Comparison of ENCODE assay signal across 8 mouse cellular contexts in the genomic region with DNA sequence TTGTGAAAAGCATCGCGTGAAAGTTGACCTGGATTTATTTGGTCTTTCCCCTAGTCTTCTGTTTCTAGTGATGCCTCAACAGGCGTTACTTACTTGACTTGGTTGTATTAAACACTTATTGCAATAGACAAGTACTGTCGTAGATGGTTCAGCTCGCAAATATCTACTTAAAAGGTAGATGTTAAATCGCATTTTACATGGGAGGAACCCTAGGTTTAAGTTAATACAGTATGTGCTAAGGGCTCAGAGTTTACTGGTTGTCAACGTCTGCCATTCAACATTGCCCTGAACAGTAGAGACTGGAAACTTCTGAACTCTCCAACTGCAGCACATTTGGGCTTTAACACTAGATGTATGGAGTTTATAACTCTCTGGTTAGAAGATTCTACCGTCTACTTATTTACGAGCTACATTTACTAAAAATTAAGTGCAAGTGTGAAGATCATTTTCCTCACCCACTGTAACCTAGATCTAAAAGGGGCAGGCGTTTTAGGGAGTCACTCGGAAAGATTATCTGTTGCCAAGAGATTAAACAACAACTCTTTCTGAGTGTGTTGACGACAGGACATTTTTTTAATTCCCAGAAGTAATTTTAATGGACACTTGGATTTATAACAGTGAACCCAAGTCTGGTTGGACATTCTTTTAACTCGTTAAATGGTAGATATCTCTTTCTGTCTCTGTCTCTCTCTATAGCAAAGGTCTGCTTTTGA. TPM values are rescaled to one million over a fixed set of nuclear protein-coding genes. Genes with fewer than 3 reads are reported as not detected.
DNase-seq lines count a peak whose midpoint lies in the region; ATAC-seq and TF ChIP-seq lines count a peak whose summit lies in the region.

No protein-coding gene starts in this region.

- H3K36me3 ChIP-seq in intestine, embryonic 15.5 days: 0 out of 2 replicates have a peak, but pooled peaks cover 3% of the 10 kb centered on the region
- peaks cover 22% of the 10 kb centered on the region for H3K36me3 ChIP-seq in neural tube, embryonic 13.5 days

- peak overlapping the region; percentile 93 for H3K4me3 ChIP-seq in lung, adult 2 months (replicated peaks; ENCODE audit: extremely low read depth, low read depth, low read length)
- peak overlapping the region; percentile 74 for H3K4me3 ChIP-seq in cortical plate, adult 2 months (ENCODE audit: insufficient read depth, low read length)
- H3K4me3 ChIP-seq in intestine, embryonic 15.5 days (replicated peaks): peak overlapping the region; percentile 89
- peak overlapping the region; percentile 82 for H3K4me3 ChIP-seq in neural tube, embryonic 13.5 days

- 12% methylated on average over 13 of the region's 13 CpGs for WGBS in lung, adult 2 months
- WGBS in intestine, embryonic 15.5 days: 16% methylated on average over 13 of the region's 13 CpGs
- 24% methylated on average over 13 of the region's 13 CpGs for WGBS in neural tube, embryonic 13.5 days

- no peak for TF ChIP-seq POLR2A in lung, adult 2 months (IDR thresholded peaks at IDR 0.05; ENCODE audit: borderline replicate concordance, extremely low read depth, low read depth, low read length)
- no peak for TF ChIP-seq POLR2A in cortical plate, adult 2 months (IDR thresholded peaks at IDR 0.05; ENCODE audit: extremely low read depth, insufficient read depth, low read length)

- H3K9me3 ChIP-seq in intestine, embryonic 15.5 days: no peaks in the 10 kb centered on the region
- H3K9me3 ChIP-seq in neural tube, embryonic 13.5 days: no peaks in the 10 kb centered on the region

- TF ChIP-seq CTCF in lung, adult 2 months (IDR thresholded peaks at IDR 0.05; ENCODE audit: insufficient read depth, low read length): no peak
- TF ChIP-seq CTCF in cortical plate, adult 2 months (IDR thresholded peaks at IDR 0.05; ENCODE audit: extremely low read depth, insufficient read depth, low read length): no peak

- peak overlapping the region; percentile 38; the same call in 1 of the 2 replicates for H3K27ac ChIP-seq in cortical plate, adult 2 months (ENCODE audit: insufficient read depth, low read length)
- peak overlapping the region; percentile 74; the same call in 1 of the 2 replicates for H3K27ac ChIP-seq in intestine, embryonic 15.5 days
- peak overlapping the region; percentile 82 for H3K27ac ChIP-seq in neural tube, embryonic 13.5 days (replicated peaks)

- no peak for ATAC-seq in intestine, embryonic 15.5 days
- peak; percentile 3 for ATAC-seq in neural tube, embryonic 13.5 days (ENCODE audit: low read depth)
- ATAC-seq in granulocyte monocyte progenitor cell, adult 5-6 weeks (replicated peaks; ENCODE audit: poor library complexity, severe bottlenecking): no peak

- no peaks in the 10 kb centered on the region for H3K27me3 ChIP-seq in intestine, embryonic 15.5 days (replicated peaks)
- H3K27me3 ChIP-seq in neural tube, embryonic 13.5 days: no peaks in the 10 kb centered on the region

- H3K9ac ChIP-seq in intestine, embryonic 15.5 days: peak overlapping the region; percentile 83
- peak overlapping the region; percentile 87 for H3K9ac ChIP-seq in neural tube, embryonic 13.5 days

- no peak for DNase-seq in lung, adult 2 months
- DNase-seq in lung, postnatal 36 days: no peak
- DNase-seq in natural killer cell, adult 2 months (ENCODE audit: low spot score in 2 of 2): no peak
- no peak for DNase-seq in embryo, embryonic 11 days

- H3K4me2 ChIP-seq in intestine, embryonic 15.5 days (replicated peaks): peak overlapping the region; percentile 58
- H3K4me2 ChIP-seq in neural tube, embryonic 13.5 days: peak overlapping the region; percentile 65

- H3K4me1 ChIP-seq in lung, adult 2 months (ENCODE audit: control insufficient read depth, insufficient read depth, low read length): peaks cover 5% of the 10 kb centered on the region; the same call in 1 of the 2 replicates
- no peaks in the 10 kb centered on the region; the same call in 1 of the 2 replicates for H3K4me1 ChIP-seq in cortical plate, adult 2 months (ENCODE audit: control insufficient read depth, insufficient read depth, low read length)
- 0 out of 2 replicates have a peak, but pooled peaks cover 3% of the 10 kb centered on the region for H3K4me1 ChIP-seq in intestine, embryonic 15.5 days (replicated peaks)
- peaks cover 23% of the 10 kb centered on the region for H3K4me1 ChIP-seq in neural tube, embryonic 13.5 days (replicated peaks)

RNA-seq across cellular contexts. Expression of gene Trim23, which starts 0.7 kb away (rescaled TPM):
- 1.7 and 3.5 TPM in 2 replicates for polyA plus RNA-seq in lung, adult 2 months (2012; rRNA removed)
- polyA plus RNA-seq in cortical plate, adult 2 months (2012; rRNA removed): 33.5 and 34.8 TPM in 2 replicates
- 10.9 and 13.2 TPM in 2 replicates for polyA plus RNA-seq in intestine, embryonic 15.5 days (2015; fragmentation: Nextera tagmentation; extraction: Ambion mirVana)
- polyA plus RNA-seq in neural tube, embryonic 13.5 days (2015; fragmentation: Nextera tagmentation; extraction: Ambion mirVana): 30.6 and 31.5 TPM in 2 replicates
- 8.5 and 10.0 TPM in 2 replicates for total RNA-seq in granulocyte monocyte progenitor cell, adult 5-6 weeks (2014; fragmentation: Nextera tagmentation)
- 19.3 and 30.5 TPM in 2 replicates for total RNA-seq in granulocyte monocyte progenitor cell, adult 5-6 weeks (2017)

RNA-seq across cellular contexts. Expression of gene Trappc13, which starts 1.1 kb away (rescaled TPM):
- 4.7 and 6.9 TPM in 2 replicates for polyA plus RNA-seq in lung, adult 2 months (2012; rRNA removed)
- polyA plus RNA-seq in cortical plate, adult 2 months (2012; rRNA removed): 26.8 and 27.5 TPM in 2 replicates
- polyA plus RNA-seq in intestine, embryonic 15.5 days (2015; fragmentation: Nextera tagmentation; extraction: Ambion mirVana): 56.2 and 61.4 TPM in 2 replicates
- 62.9 and 69.3 TPM in 2 replicates for polyA plus RNA-seq in neural tube, embryonic 13.5 days (2015; fragmentation: Nextera tagmentation; extraction: Ambion mirVana)
- total RNA-seq in granulocyte monocyte progenitor cell, adult 5-6 weeks (2014; fragmentation: Nextera tagmentation): 53.1 and 62.4 TPM in 2 replicates
- 66.5 and 73.9 TPM in 2 replicates for total RNA-seq in granulocyte monocyte progenitor cell, adult 5-6 weeks (2017)

RNA-seq across cellular contexts. Expression of gene Cenpk, which starts 49.1 kb away (rescaled TPM):
- 0.13 TPM in 1 of 2 replicates, not detected in the other for polyA plus RNA-seq in lung, adult 2 months (2012; rRNA removed)
- polyA plus RNA-seq in cortical plate, adult 2 months (2012; rRNA removed): 1.2 and 1.6 TPM in 2 replicates
- 48.7 and 59.0 TPM in 2 replicates for polyA plus RNA-seq in intestine, embryonic 15.5 days (2015; fragmentation: Nextera tagmentation; extraction: Ambion mirVana)
- 13.8 and 18.3 TPM in 2 replicates for polyA plus RNA-seq in neural tube, embryonic 13.5 days (2015; fragmentation: Nextera tagmentation; extraction: Ambion mirVana)
- total RNA-seq in granulocyte monocyte progenitor cell, adult 5-6 weeks (2014; fragmentation: Nextera tagmentation): 40.9 and 45.5 TPM in 2 replicates
- total RNA-seq in granulocyte monocyte progenitor cell, adult 5-6 weeks (2017): 92.4 and 124 TPM in 2 replicates

RNA-seq across cellular contexts. Expression of gene Ppwd1, which starts 49.3 kb away (rescaled TPM):
- 0.83 and 2.1 TPM in 2 replicates for polyA plus RNA-seq in lung, adult 2 months (2012; rRNA removed)
- polyA plus RNA-seq in cortical plate, adult 2 months (2012; rRNA removed): 6.9 and 7.4 TPM in 2 replicates
- 12.9 and 14.8 TPM in 2 replicates for polyA plus RNA-seq in intestine, embryonic 15.5 days (2015; fragmentation: Nextera tagmentation; extraction: Ambion mirVana)
- polyA plus RNA-seq in neural tube, embryonic 13.5 days (2015; fragmentation: Nextera tagmentation; extraction: Ambion mirVana): 7.2 and 7.5 TPM in 2 replicates
- 28.0 and 32.5 TPM in 2 replicates for total RNA-seq in granulocyte monocyte progenitor cell, adult 5-6 weeks (2014; fragmentation: Nextera tagmentation)
- total RNA-seq in granulocyte monocyte progenitor cell, adult 5-6 weeks (2017): 37.9 and 44.2 TPM in 2 replicates
